Mouse (Mus musculus): ENCODE results near the gene Kif24. TPM values are rescaled to one million over a fixed set of nuclear protein-coding genes. Genes with fewer than 3 reads are reported as not detected.

The Kif24 gene
- polyA plus RNA-seq (2012; rRNA removed), result 1.6 and 1.8 TPM in 2 replicates

GRCm38 (mm10) chr4:41464345-41465286 is at the start of gene Kif24, which contains the start of gene Nudt2:
TSS of gene Kif24 (minus strand) at chr4:41464887.
TSS of gene Nudt2 (plus strand) at chr4:41465151.
- no peaks in the 10 kb centered on the region for H3K36me3 ChIP-seq (ENCODE audit: control insufficient read depth, insufficient read depth, low read length)
- peak within 1 kb of the TSS; percentile 86 for H3K4me3 ChIP-seq (ENCODE audit: extremely low read depth, insufficient read depth, insufficient read length)
- peaks cover 6% of the 10 kb centered on the region; the same call in 1 of the 2 replicates for H3K4me1 ChIP-seq (ENCODE audit: control insufficient read depth, insufficient read depth, insufficient read length)
- peak within 1 kb of the TSS; percentile 62 for H3K27ac ChIP-seq (ENCODE audit: insufficient read depth, low read length)
- H3K27me3 ChIP-seq (ENCODE audit: control insufficient read depth, insufficient read depth, low read length), result no peaks in the 10 kb centered on the region
- peak; percentile 97 to 99 for DNase-seq (ENCODE audit: low read depth in 1 of 2, low spot score in 2 of 2)
- WGBS, result under 1% methylated on average over 70 of the region's 70 CpGs
- no peak for TF ChIP-seq POLR2A (IDR thresholded peaks at IDR 0.05; ENCODE audit: low read depth, low read length)
- TF ChIP-seq CTCF (IDR thresholded peaks at IDR 0.05; ENCODE audit: extremely low read depth, insufficient read depth, insufficient read length, insufficient replicate concordance), result no peak

- TF ChIP-seq POLR2A (IDR thresholded peaks at IDR 0.05; ENCODE audit: low read depth, low read length), result no peak
- TF ChIP-seq CTCF (IDR thresholded peaks at IDR 0.05; ENCODE audit: extremely low read depth, insufficient read depth, insufficient read length, insufficient replicate concordance), result no peak
- 29% methylated on average over 8 of the region's 8 CpGs for WGBS
- no peak for DNase-seq (ENCODE audit: low read depth in 1 of 2, low spot score in 2 of 2)
These were observed 49.0 kb upstream of the Kif24 start for GRCm38 (mm10) chr4:41513714-41514113.

GRCm38 (mm10) chr4:41513309-41513708 is 48.6 kb upstream of the Kif24 start:
- Histone ChIP-seq H3K36me3 (ENCODE audit: control insufficient read depth, insufficient read depth, low read length) (no peaks in the 10 kb centered on the region), H3K27me3 (ENCODE audit: control insufficient read depth, insufficient read depth, low read length) (no peaks in the 10 kb centered on the region), H3K4me3 (ENCODE audit: extremely low read depth, insufficient read depth, insufficient read length) (no peak overlapping the region), H3K4me1 (ENCODE audit: control insufficient read depth, insufficient read depth, insufficient read length) (no peaks in the 10 kb centered on the region), H3K27ac (ENCODE audit: insufficient read depth, low read length) (no peak overlapping the region)
- 57% methylated on average over 4 of the region's 4 CpGs for WGBS
- TF ChIP-seq CTCF (IDR thresholded peaks at IDR 0.05; ENCODE audit: extremely low read depth, insufficient read depth, insufficient read length, insufficient replicate concordance), result no peak
- no peak for TF ChIP-seq POLR2A (IDR thresholded peaks at IDR 0.05; ENCODE audit: low read depth, low read length)
- no peak for DNase-seq (ENCODE audit: low read depth in 1 of 2, low spot score in 2 of 2)

More at GRCm38 (mm10) chr4:41513714-41514113, 49.0 kb upstream of the Kif24 start:
- Histone ChIP-seq H3K4me3 (ENCODE audit: extremely low read depth, insufficient read depth, insufficient read length) (no peak overlapping the region), H3K27me3 (ENCODE audit: control insufficient read depth, insufficient read depth, low read length) (no peaks in the 10 kb centered on the region), H3K36me3 (ENCODE audit: control insufficient read depth, insufficient read depth, low read length) (no peaks in the 10 kb centered on the region), H3K27ac (ENCODE audit: insufficient read depth, low read length) (no peak overlapping the region), H3K4me1 (ENCODE audit: control insufficient read depth, insufficient read depth, insufficient read length) (no peaks in the 10 kb centered on the region)

GRCm38 (mm10) chr4:41507998-41508397 is 43.3 kb upstream of the Kif24 start:
- no peak overlapping the region for H3K27ac ChIP-seq (ENCODE audit: insufficient read depth, low read length)
- TF ChIP-seq POLR2A (IDR thresholded peaks at IDR 0.05; ENCODE audit: low read depth, low read length) (no peak), CTCF (IDR thresholded peaks at IDR 0.05; ENCODE audit: extremely low read depth, insufficient read depth, insufficient read length, insufficient replicate concordance) (no peak)
- peaks cover 3% of the 10 kb centered on the region; the same call in 1 of the 2 replicates for H3K27me3 ChIP-seq (ENCODE audit: control insufficient read depth, insufficient read depth, low read length)
- DNase-seq (ENCODE audit: low read depth in 1 of 2, low spot score in 2 of 2), result no peak
- no peak overlapping the region for H3K4me3 ChIP-seq (ENCODE audit: extremely low read depth, insufficient read depth, insufficient read length)
- 62% methylated on average over 7 of the region's 7 CpGs for WGBS
- H3K36me3 ChIP-seq (ENCODE audit: control insufficient read depth, insufficient read depth, low read length), result no peaks in the 10 kb centered on the region
- H3K4me1 ChIP-seq (ENCODE audit: control insufficient read depth, insufficient read depth, insufficient read length), result peaks cover 10% of the 10 kb centered on the region

- H3K27me3 ChIP-seq (ENCODE audit: control insufficient read depth, insufficient read depth, low read length), result peaks cover 3% of the 10 kb centered on the region; the same call in 1 of the 2 replicates
- no peak for DNase-seq (ENCODE audit: low read depth in 1 of 2, low spot score in 2 of 2)
- no peak for TF ChIP-seq CTCF (IDR thresholded peaks at IDR 0.05; ENCODE audit: extremely low read depth, insufficient read depth, insufficient read length, insufficient replicate concordance)
- TF ChIP-seq POLR2A (IDR thresholded peaks at IDR 0.05; ENCODE audit: low read depth, low read length), result no peak
- peaks cover 10% of the 10 kb centered on the region for H3K4me1 ChIP-seq (ENCODE audit: control insufficient read depth, insufficient read depth, insufficient read length)
- no peaks in the 10 kb centered on the region for H3K36me3 ChIP-seq (ENCODE audit: control insufficient read depth, insufficient read depth, low read length)
- WGBS, result 13% methylated on average over 22 of the region's 22 CpGs
- H3K4me3 ChIP-seq (ENCODE audit: extremely low read depth, insufficient read depth, insufficient read length), result peak overlapping the region; percentile 29; the same call in 1 of the 2 replicates
- H3K27ac ChIP-seq (ENCODE audit: insufficient read depth, low read length), result no peak overlapping the region
These were observed 42.7 kb upstream of the Kif24 start for GRCm38 (mm10) chr4:41507326-41507924.

GRCm38 (mm10) chr4:41506906-41507305 is 42.2 kb upstream of the Kif24 start:
- H3K27me3 ChIP-seq (ENCODE audit: control insufficient read depth, insufficient read depth, low read length), result peaks cover 3% of the 10 kb centered on the region; the same call in 1 of the 2 replicates
- H3K4me3 ChIP-seq (ENCODE audit: extremely low read depth, insufficient read depth, insufficient read length), result peak overlapping the region; percentile 29
- TF ChIP-seq POLR2A (IDR thresholded peaks at IDR 0.05; ENCODE audit: low read depth, low read length), result no peak
- H3K36me3 ChIP-seq (ENCODE audit: control insufficient read depth, insufficient read depth, low read length), result no peaks in the 10 kb centered on the region
- peaks cover 10% of the 10 kb centered on the region for H3K4me1 ChIP-seq (ENCODE audit: control insufficient read depth, insufficient read depth, insufficient read length)
- no peak overlapping the region for H3K27ac ChIP-seq (ENCODE audit: insufficient read depth, low read length)
- DNase-seq (ENCODE audit: low read depth in 1 of 2, low spot score in 2 of 2), result peak in 1 of 2 experiments; percentile 47
- WGBS, result 2% methylated on average over 29 of the region's 29 CpGs

Data from spleen, adult 2 months (tissue).